Mouse (Mus musculus) right cerebral cortex, postnatal 14 days (tissue): ENCODE results near the gene Rsg1.

ENCODE experiments used
- DNase-seq: peaks from one replicate; pipeline ENCODE4 v3.0.0; 2022

Gene Rsg1

DNA sequence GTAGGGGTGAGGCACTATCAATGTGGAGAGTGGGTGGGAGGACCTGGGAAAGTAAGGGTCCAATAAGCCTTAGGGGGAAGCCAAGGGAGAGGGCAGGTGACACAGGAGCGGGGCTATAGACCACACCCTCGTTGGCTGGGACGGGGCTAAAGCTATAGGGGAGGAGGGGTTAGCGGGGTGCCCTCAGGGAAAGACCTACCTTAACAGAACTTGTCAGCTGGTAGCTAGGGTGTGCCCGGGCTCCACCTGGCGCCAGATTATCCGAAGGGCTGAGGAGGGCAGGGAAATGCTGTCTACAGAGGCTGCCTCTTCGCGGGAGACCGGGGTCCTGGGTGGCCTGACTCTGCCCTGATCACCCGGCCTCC lies 34.8 kb downstream of the Rsg1 start:
- no peak for DNase-seq

GRCm38 (mm10) chr4:141249383-141249782 lies 35.6 kb downstream of the Rsg1 start:
- no peak for DNase-seq

DNA sequence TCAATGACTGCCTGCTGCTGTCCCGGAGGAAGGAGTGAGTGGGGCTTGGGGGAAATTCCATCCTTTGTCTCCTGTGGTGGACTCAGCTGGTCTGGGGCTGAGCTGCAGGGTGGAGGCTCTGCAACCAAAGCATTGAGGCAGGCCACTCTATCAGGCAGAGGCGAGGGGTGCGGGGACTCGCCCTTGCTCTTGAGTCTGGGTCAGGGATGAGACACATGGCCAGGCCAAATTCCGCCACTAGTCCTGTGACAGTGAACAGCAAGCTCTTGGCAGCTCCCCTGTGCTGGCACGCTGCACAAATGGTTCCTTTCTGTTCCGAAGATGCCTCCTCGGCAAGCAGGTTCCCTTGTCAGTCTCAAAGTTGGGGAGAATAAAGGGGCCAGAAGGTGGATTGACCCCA lies 37.3 kb downstream of the Rsg1 start:
- DNase-seq: no peak

GRCm38 (mm10) chr4:141252641-141253040 lies 38.9 kb downstream of the Rsg1 start:
- no peak for DNase-seq

- peak; percentile 30 for DNase-seq
Observed at GRCm38 (mm10) chr4:141254234-141254633, 40.5 kb downstream of the Rsg1 start.

- DNase-seq: no peak
Observed at GRCm38 (mm10) chr4:141257440-141257839, 43.7 kb downstream of the Rsg1 start.

DNA sequence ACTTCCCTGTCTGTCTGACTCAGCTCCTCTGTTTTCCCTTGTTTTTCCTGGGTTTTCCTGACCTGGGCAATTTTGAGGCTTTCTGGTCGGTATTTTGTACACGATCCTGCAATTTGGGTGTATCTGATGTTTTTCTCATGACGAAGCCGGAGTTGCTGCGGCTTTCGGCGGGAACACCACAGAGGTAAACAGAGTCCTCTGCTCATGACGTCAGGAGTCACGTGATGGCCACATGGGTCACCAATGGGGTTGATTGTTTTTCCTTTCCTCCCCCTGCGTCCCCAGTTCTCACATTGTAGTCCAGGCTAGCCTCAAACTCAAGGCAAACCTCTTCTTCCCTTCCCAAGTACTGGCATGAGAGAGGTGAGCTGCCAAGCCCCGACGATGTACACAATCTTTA lies 45.7 kb downstream of the Rsg1 start:
- no peak for DNase-seq

DNA sequence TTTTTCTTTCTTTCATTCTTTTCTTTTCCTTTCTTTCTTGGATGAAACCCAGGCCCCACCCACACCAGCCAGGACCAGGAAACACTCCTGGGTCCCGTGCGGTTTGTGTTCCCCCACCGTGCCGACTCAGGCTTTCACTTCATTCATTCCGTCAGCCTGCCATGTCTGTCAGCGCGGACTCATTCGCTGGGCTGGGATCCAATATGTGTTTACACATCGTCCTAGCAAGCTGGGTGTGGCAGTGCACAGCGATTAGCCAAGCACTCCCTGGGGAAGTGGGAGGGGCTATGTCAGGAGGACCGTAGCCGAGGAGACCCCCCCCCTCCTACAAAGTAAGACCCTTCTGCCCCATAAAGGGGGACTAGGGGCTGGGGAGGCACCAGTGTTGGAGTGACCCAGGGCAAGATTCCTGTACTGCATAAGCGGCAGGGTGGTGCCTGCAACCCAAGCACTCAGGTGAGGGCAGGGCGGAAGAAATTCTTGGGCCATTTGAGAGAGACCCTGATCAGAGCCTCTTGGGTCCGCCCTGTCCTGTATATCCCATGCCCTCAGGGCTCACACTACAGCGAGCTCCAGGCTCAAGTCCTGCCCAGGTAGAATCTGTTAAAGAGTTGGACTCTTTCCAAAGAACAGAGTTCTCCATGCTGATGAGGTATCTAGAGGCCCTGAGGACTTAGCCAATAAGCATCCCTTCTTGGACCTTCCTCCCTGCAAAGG lies 46.4 kb downstream of the Rsg1 start:
- DNase-seq: no peak

- DNase-seq: no peak
Observed at GRCm38 (mm10) chr4:141262906-141263637, 49.3 kb downstream of the Rsg1 start.

DNA sequence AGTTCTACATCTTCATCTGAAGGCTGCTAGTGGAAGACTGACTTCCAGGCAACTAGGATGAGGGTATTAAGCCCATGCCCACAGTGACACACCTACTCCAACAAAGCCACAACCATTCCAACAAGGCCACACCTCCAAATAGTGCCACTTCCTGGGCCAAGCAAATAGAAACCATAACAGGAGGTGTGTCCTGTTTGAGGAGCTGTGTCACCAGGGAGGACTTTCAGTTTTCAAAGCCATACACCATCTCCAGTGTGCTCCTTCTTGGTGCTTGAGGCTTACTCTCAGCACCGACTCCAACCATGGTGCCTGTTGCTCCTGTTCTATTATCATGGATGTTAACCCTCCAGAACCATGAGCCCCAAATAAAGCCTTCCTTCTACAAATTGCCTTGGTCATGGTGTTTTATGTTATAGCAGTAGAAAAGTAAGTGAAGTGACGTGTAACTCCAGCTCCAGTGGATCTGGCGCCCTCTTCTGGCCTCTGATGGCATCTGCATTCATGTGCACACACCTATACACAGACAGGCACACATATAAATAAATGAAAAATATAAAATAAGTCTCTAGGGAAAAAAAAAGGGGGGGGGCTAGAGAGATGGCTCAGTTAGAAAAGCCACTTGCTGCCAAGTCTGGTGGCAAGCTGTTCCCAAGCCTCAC lies 52.4 kb downstream of the Rsg1 start:
- DNase-seq: no peak

GRCm38 (mm10) chr4:141267250-141267649 lies 53.5 kb downstream of the Rsg1 start:
- DNase-seq: no peak

DNA sequence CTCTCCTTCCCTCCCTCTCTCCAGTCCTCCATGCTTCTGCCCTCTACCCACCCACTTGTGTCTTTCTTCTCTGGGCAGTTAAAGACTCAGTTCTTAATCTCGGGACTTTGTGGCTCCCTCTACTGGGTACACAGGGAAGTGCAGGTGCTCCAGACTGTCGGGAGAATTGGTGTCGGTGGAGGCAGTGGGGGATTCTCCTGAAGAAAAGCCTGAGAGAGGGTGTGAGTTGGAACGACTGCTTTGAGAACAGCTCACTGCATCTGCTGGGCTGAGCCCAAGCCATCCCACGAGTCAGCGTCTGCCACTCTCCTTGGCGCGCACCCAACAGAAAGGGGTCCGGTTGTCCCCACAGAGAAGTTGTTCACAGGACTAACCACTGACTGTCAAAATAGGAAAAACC lies 54.1 kb downstream of the Rsg1 start:
- DNase-seq: peak; percentile 83

DNA sequence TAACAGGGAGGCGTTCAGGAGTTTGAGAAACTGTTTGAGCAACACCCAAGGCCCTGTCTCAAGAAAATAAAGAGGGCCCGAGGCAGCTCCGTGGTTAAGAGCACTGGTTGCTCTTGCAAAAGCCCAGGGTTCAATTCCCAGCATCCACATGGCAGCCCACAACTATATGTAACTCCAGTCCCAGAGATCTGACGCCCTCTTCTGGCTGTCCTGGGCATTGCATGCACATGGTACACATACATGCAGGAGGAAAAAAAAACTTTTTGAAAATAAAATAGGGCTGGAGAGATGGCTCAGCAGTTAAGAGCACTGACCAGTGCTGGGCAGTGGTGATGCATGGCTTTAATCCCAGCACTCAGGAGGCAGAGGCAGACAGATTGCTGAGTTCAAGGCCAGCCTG lies 54.6 kb downstream of the Rsg1 start:
- DNase-seq: no peak

DNA sequence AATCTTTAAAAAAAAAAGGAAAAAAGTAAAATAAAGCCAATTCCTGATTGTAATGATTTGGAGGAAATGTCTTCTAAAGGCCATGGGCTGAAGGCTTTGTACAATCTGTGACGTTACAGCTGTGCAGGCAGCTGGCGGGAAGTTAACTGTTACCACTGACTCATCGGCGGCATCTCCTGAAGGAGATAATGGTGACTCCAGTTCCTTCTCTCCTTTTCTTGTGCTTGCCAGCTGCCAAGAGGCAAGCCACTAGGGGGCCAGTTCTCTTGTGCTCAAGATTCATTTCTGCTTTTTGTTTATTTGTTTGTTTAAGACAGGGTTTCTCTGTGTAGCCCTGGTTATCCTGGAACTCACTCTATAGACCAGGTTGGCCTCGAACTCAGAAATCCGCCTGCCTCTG lies 55.3 kb downstream of the Rsg1 start:
- DNase-seq: no peak

- no peak for DNase-seq
Observed at GRCm38 (mm10) chr4:141270201-141270940, 56.6 kb downstream of the Rsg1 start.

- DNase-seq: no peak
Observed at GRCm38 (mm10) chr4:141271228-141271627, 57.5 kb downstream of the Rsg1 start.

DNA sequence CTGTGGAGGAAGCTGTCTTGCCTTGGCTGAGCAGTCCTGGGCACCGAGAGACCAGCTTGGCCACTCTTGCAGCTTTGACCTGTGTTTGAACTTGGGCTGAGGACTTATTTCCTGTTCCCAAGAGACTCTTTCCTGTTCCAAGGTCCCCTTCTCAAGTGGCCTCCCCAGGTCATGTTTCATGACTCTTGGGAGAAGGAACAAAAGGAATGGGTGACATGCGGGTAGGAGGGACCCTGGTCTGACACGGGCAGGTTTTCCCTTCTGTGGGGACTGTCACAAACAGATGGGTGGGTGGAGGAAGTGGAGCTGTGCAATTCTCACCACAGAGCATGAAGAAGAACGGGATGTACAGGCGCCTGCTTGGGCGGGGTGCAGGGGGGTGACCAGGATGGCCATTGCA lies 58.0 kb downstream of the Rsg1 start:
- no peak for DNase-seq

DNA sequence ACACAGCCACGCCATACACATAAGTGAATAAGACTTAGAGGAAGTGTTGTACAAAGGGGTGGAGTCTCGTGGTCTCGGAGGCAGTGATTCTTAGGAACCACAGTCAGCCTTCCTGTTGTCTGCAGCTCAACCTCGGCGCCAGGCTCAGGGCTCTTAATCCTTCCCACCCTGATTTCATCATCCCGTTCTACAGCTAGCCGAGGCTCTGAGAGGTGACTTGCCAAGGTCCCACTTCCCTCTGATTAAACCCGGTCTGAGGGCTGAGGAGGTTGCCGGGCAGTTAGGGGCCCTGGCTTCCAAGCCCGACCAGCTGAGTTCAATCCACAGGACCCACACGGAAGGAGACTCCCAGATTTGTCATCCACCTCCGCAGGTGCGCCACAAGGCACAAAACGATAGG lies 59.1 kb downstream of the Rsg1 start:
- no peak for DNase-seq

GRCm38 (mm10) chr4:141273296-141273695 lies 59.5 kb downstream of the Rsg1 start:
- peak; percentile 81 for DNase-seq

DNA sequence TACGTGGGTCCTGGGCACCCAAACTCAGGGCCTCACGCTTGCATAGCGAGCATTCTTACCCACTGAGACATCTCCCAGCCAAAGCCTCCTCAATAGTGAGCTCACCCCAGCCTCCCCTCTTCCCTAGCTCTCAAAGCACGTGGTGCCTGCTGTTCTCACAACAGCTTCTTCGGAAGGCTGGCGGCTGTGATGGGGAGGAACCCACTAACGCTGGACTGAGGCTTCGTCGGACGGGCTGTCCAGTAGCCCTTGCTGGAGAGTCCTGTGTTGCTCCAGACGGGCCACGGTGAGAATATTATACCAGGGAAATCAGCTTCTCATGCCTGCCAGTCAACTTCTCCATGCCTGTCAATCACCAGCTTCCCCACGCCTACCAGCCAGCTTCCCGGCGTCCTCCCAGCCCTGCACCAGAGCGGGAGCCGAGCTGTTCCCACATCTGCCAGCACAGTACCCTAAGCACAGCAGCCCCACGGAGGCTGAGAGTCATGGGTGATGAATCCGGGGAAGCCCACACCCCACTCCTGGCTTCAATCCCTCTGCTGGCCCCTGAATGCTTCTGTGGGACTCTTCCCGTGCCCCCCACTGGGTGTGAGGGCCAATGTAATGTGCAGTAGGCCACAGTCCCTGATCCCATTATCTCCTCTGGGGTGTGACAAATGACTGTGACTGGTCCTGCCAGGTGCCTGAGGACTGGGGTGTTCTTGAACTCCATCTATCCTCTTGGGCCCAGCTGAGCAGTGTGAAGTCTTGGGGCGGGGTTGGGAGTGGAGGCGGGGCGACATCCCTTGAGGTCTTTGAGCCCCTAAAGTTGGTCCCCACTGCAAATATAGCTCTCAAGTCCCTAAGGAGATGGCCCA lies 61.0 kb downstream of the Rsg1 start:
- DNase-seq: no peak
